Mouse (Mus musculus): Measurements from ENCODE around the gene Crip3. TPM values are rescaled to one million over a fixed set of nuclear protein-coding genes. Genes with fewer than 3 reads are reported as not detected.

The Crip3 gene
- total RNA-seq (2021), result under 1 TPM; 0.39 to 1.00 TPM
- long read RNA-seq, experiment 1, result 0 reads
- long read RNA-seq, experiment 2, partial matches to known transcripts, result 0 of 1 reads
- long read RNA-seq, experiment 2, other reads (novel, unspliced or antisense), result 0 of 1 reads

DNA sequence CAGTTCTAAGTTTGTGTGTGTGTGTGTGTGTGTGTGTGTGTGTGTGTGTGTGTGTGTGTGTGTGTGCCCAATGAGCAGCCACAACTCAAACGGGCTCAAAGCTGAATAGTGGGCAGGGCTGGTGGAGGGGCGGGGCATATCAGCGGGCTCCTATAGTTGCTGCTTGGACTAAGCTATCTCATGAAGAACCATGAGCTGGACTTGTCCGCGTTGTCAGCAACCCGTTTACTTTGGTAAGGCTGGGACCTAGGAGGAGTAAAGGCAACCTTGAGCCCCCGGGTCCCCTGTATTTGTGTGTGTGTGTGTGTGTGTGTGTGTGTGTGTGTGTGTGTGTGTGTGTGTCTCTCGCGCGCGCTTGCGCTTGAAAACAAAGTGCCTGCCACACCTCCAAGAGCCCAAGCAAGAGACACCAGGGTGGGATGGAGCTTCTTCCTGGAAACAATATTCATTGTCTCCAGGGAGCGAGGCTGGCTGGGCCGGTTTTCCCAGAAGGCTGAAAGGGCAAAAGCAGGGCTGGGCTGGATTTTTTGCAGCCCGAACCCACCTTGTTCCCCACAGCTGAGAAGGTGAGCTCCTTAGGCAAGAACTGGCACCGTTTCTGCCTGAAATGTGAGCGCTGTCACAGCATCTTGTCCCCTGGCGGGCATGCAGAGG is at the start of gene Crip3:
Crip3 (plus strand) TSS at position 166 of the 654 bp plus-strand sequence.
- peak; percentile 57 for DNase-seq

DNA sequence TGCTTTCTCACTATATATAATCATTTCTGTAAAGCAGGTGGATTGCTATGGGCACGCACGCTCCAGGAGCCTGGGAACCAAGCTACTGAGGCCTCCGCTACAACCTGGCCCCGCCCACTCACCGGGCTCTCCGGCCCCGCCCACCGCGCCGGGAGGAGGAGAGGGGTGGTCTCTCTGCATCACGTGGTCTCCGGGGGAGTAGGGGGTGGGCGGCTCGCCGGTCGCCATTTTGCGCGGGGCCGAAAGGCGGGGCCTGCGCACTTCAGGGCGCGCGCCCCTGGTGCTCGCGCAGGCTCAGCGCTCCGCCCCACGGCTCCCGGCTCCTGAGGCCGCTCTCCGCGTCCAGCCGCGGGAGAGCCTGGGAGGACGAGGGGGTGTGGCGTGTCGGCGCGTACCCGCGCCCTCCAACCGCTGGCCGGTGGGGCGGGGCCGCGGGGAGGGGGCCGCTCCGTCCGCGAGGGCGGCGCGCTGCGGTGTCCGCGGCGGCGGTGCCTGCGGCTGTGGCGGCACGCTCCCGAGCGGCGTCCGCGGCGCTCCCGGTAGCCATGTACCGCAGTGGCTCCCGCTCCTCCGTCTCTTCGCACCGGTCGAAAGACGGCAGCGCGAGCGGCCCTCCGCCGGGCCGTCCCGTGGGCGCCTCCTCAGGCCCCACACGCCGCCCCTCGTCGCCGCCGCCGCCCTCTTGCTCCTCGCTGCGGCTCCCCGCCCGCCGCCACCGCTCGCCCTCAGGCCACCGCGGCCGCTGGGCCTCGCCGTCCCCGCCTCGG is 45.2 kb upstream of the Crip3 start, which contains the start of gene Zfp318:
Zfp318 (plus strand) TSS at position 438 of the 767 bp plus-strand sequence.
- peak; percentile 99 for DNase-seq

DNA sequence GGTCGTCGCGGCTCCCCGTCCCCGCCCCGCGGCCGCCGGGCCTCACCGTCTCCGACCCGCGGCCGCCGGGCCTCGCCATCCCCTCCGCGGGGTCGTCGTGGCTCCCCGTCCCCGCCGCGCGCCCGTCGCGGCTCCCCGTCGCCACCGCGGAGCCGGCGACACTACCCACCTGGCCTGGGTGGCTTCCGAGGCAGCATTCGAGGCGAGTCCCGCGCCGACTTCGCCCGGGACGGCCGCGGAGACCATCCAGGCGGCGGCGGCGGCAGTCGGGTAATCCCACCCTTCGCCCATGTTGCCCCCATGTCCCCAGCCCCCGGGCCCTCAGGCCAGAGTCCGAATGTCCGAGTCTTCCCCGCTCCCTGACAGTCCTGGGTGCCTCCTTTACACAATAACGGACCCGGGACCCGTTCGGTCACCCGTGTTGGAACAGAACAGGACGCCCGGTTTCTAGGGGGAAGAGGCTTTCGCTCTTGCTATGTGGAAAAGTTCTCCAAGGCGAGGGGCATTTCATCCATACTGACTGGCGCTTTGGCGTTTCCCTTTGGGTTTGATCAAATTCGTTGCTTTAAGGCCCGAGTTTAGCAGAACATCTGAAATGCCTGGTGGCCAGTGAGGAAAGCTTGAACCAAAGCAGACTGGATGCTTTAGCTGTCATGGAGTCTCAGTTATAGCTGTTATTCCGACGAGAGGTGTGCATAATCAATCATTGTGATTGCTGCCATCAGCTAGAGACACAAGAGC is 44.5 kb upstream of the Crip3 start:
- DNase-seq, result peak; percentile 53

DNA sequence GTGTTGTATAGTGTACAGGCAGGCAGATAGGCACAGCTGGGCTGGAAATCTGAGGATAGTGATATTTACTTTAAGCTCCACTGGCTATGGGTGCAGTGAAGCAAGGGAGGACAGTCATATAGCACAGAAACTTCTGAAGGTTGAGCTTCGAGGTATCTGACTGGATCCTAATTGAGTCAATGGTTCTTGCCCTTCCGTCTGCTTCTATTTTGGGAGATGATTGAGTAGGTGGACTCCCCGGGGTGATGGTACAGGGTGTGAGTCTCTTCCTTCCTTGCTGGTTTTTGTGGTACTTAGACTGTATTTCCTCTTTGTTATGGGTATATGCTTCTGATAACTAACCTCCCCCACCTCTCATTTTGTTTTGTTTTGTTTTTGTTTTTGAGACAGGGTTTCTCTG is 40.5 kb upstream of the Crip3 start:
- DNase-seq, result no peak

DNA sequence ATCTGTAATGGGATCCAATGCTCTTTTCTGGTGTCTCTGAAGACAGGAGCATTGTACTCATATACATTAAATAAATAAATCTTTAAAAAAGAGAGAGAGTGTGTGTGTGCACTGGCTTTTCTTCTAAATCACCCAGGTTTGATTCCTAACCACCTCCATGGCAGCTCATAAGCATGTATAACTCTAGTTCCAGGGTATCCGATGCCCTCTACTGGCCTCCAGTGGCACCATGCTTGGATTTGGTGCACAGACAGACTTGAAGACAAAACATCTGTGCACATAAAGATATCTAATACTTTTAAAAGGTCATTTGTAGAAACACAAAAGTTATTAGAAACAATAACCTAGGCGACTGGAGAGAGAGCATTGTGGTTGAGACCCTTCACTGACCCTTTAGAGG is 35.7 kb upstream of the Crip3 start:
- DNase-seq, result peak; percentile 38

DNA sequence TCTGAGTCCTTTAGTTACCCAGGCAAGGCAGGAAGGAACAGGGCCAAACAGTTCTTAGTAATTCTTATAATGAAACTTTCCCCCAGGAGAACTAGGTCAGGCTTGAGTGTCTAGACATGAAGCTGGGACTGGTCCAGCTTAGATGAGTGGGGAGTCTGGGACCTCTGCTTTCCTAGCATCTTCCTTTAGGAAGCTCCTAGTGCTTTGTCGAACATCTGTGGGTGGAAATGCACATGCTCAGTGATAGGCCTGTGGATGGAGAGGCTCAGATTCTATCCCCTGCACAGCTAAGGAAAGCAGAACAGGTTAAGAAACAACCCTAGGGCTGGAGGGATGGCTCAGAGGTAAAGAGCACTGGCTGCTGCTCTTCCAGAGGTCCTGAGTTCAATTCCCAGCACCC is 34.1 kb upstream of the Crip3 start:
- no peak for DNase-seq

DNA sequence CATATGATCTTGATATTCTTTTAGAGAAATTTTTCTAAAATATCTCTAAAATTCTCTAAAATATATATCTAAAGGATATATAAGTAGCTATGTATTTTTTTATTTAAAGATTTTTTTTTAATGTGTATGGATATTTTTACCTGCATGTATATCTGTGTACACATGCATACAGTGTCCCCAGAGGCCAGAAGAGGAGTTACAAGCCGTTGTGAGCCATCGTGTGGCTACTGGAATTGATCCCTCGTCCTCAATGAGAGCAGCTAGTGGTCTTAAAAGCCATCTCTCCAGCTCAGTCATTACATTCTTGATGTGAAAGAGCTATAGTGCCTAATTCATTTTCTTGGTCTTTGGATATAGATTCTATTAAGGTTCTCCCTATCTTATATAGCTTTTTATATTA is 20.2 kb upstream of the Crip3 start:
- no peak for DNase-seq

DNA sequence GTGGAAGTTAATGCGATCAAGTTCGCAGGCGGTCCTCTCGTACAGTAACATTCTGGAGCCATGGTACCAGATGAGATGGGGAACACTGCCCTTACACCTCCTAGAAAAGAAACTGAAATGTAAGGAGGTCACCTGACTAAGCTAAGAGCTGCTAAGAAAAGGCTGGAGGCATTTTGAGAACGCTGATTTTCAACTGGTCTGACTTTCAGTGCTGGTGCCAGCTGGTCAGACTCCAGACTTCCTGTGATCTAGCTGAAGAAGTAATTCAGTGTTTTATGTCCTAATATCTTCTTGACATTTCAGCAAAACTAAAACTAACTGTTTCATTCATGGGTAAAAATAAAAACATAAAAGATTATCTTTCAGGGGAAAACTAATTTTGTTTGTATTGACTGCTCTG is 10.1 kb upstream of the Crip3 start:
- peak; percentile 33 for DNase-seq

DNA sequence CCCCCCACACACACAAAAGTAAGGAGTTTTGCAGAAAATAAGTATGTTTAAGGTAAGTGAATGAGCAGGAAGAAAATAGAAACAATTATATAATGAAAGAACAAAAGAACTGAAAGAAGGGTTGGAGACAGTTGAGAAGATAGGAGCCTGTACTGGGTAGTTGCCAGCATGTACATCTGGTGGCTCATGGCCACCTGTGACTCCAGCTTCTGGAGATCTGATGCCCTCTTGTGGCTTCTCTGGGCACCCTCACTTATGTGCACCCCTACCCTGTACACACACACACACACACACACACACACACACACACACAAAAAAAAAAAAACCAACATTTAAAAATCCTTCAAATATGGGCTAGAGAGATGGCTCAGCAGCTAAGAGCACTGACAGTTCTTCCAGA is 9.0 kb upstream of the Crip3 start:
- no peak for DNase-seq

DNA sequence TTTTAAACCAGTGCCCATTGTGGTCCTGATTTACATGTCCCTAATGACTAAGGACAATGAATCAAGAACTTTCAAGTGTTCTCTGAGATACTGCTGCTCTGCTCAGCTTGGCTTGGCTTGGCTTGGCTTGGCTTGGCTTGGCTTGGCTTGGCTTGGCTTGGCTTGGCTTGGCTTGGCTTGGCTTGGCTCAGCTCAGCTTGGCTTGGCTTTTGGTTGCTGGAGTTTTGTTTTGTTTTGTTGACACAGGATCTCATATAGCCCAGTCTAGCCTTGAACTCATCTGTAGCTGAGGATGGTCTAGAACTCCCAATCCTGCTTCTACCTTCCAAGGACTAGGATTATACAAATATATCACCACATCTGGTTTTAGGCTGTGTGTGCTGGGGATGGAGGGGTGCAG is 2.2 kb upstream of the Crip3 start:
- peak; percentile 31 for DNase-seq

DNA sequence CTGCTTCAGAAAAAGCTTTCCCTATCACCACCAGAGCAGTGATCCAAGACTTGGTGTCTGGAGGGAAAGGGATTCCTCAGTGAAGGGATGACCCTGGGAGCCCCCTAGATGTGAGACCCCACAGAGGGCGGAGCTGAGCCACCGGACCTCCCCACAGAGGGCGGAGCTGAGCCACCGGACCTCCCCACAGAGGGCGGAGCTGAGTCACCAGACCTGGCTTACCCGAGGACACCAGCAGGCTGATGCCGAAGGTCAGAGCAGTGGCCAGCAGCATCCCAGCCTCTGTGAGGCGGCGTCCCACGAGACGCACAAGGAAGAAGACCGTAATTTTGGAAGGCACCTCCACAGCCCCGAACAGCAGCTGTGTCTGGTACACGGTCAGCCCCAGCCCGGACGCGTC is 4.9 kb downstream of the Crip3 start:
- DNase-seq, result peak; percentile 65

DNA sequence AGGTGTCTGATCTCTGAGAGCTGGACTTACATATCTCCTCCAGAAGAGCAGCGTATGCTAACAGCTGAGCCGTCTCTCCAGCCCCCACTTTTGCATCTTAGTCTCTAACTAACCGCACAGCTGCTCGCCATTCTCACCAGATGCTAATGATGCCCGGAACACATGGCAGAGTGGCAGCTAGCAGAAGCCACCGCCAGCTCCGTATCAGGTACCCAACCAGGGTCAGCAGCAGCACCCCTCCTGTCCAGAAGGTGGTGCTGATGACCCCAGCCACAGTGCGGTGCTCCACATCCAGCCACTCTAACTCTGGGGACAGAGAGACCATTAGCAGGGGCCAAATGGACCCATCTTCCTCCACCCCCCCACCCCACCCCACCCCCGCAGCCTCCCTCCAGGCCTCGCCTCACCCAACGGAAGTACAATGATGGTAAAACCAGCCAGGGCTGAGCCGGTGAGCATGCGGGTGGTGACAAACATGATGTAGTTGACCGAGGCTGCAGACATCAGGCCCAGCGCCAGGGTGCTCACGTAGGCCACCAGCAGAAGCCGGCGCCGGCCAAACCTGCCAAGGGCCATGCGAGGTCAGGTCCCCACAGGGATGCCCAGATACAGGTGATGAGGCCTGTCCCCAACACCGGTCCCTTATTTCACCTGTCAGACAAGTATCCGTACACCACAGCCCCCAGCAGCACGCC is 8.1 kb downstream of the Crip3 start:
- DNase-seq, result peak; percentile 49

DNA sequence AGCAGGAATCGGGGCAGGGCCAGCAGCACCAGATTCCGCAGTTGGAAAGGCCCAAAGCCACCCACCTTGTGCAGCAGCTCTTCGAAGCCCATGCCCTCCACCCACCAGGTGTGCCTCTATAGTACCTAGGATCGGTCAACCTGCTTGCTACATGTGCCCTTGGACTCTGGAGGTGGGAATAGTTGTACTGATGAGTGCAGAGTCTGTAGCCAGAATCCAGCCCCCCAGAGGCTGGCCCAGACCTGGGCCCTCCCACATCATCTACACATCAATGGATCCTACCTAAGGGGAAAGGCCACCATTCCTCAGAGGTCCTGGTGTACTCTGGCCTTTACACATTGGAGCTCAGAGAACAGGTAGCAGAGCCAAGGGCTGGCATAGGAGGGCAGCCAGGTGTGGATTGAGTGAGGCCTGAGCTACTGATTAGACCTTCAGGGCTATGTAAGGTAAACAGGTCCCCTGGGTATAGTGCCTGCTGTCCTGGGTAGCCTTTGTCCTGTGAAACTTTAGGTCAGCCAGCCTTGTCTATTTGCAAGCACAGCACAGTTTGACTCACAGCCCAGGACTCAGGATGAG is 9.7 kb downstream of the Crip3 start, which contains the start of gene Slc22a7:
Slc22a7 (minus strand) TSS at position 160 of the 576 bp plus-strand sequence.
- DNase-seq, result no peak

DNA sequence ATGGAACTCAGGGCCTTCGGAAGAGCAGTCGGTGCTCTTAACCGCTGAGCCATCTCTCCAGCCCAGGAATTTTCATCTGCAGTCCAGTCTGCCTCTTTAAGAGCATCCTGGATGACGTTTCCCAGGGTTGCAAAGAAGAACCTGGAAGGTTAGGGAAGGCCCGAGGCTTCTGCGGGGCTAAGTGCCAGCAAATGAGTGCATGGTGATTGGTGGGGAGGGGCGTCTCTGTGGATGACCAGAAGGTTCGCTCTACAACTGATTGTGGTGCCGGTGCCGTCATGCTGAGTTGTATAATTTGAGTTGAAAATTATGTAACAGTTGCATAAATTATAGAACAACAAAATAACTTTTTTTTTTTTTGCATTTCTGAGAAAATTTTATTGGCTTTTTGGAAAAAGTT is 10.4 kb downstream of the Crip3 start:
- no peak for DNase-seq

DNA sequence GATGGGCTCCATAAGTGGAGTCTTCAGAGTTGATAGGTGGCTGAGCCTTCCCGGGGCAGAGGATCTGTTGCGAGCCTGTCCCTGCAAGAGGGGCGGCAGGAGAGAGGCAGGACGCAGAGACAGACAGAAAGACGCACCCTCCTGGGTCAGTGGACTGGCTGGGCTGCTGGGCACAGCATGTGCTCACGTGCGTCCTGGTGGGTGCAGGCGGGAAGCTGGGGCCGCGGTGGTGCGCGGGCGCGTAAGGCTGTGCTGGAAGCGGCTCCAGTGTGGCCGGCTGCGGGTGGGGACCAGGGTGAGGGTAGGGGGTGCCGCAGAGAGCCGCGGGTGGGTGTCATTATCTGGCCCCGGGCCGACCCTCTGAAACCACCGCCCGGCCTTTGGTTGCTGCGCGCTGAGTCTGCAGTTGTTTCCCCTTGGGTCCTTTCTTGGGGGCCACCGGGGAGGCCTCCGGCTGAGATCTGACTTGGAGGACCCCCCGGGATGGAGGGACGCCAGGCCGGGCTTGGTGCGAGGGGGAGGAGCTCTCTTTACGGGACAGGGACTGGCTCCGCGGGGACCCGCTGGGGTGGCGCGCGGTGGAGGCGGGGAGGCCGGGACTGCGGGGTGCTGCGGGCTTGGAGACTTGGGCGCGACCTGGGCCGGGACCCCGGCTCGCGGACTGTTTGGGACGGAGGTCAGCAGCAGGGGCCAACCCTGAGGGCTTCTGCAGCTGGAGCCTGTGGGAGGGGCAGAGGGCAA is 16.3 kb downstream of the Crip3 start:
- DNase-seq, result no peak

DNA sequence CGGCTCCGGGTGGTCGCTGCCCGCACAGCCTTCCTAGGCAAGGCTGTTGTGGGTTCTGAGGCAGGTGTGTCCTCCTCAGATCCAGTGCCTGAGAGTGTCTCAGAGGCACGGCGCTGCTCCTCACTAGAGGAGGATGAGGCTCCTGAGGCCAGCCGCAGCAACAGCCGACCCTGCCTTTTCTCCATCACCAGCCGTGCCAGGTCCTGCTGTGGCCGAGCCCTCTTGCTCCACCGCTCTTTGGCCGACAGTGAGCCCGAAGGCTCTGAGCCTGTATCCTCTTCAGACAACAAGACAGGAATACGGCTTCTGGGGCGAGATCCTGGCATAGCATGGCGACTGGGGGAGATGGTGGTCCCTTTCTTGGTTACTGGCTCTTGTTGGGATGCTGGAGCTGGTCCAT is 17.5 kb downstream of the Crip3 start:
- DNase-seq, result no peak

DNA sequence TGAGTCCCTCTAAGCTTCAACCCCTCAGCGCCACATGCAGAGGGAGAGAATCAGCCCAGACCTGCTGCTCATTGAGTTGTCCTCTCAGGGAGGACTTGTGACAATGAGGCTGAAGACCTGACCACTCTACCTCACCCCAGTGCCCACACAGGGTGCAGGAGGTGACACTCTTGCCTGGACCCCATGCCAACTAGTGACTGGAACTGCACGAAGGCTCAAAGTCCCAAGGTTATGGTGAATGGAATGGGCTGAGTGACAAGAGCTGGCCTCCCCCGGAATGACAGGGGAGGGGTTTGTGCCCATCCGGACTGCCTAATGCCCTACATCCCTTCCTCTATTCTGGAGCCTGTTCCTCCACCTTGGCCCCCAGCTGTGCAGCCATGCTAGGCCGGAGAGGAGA is 24.0 kb downstream of the Crip3 start:
- DNase-seq, result no peak

DNA sequence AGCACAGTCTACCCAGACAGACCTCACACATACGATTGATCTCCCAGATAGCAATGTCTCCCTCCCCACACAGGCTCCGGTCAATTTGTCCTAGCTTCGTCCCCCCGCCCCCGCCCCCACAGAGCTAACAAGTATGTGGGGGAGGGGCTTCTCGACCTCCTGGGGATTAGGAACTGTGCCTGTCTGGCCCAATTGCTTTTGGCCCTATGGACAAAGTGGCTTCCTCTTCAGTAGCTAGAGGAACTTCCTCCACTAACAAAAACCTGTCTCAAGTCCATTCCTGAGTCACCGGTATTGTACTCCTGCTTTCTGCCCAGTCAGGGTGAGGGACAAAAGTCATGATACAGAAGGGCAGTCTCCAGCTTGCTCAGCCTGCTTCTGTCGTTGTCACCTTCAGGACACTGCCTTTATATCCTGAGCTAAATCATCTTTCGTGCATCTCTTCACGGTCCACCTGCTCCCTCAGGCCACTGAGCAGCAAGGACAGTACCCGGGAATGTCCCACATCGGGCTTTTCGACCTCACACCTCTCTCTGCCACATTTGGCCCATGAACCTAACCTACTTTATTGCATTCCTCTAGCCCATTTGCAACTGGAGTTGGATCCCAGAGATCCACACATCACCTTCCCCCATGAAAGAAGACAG is 24.7 kb downstream of the Crip3 start:
- DNase-seq, result no peak

DNA sequence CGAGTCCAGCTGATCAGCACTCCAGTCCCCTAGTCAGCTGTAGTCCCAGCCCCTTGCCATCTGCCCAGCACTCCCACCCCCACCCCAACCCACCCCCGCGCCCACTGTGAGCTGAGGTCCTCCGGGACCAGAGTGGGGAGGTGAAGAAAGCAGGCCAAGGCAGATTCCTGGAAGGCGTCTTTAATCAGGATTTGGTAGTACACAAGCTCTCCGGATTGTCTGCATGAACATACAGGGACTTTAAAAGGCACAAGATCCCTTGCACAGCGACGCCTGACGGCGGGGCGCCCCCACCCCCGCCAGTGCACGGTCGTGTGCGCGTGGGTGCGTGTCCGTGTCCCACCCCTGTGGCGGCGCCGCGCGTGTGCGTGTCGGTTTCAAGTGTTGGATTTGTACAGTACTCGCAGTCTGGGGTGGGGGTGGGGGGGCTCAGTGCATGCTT is 25.3 kb downstream of the Crip3 start:
- no peak for DNase-seq

DNA sequence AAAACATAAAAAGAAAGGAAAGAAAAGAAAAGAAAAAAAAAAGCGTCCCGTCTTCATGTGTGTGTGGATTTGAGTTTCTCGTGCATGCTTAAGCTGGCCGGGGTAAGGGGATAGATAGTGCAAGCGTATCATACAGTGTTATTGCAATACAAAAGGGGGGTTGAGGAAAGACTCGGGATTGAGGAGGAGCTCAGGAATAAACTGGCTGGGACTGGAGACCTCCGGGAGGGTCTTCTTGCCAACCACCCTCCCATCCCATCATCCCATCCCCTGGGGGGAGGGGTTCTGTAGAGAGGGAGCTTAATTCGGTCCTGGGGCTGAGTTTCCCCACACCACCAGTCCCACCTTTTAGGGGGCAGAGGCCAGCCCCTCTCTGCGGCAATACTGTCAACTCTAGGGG is 25.8 kb downstream of the Crip3 start:
- DNase-seq, result no peak

All from adrenal gland, postnatal 10 days (tissue).